Mouse (Mus musculus) urinary bladder, postnatal 14 days (tissue): ENCODE measurements around the gene Taldo1.
"Not testable (repeated sequence)": the region's sequence is repeated elsewhere in the genome, so short reads cannot be mapped to it uniquely, and the experiment has no call there.

Source experiments
- DNase-seq: peaks from one replicate; pipeline ENCODE4 v3.0.0; 2021; ENCODE audit warnings: low spot score

The Taldo1 gene

GRCm38 (mm10) chr7:141440613-141441012 is 48.6 kb downstream of the Taldo1 start:
- DNase-seq: peak; percentile 64

DNA sequence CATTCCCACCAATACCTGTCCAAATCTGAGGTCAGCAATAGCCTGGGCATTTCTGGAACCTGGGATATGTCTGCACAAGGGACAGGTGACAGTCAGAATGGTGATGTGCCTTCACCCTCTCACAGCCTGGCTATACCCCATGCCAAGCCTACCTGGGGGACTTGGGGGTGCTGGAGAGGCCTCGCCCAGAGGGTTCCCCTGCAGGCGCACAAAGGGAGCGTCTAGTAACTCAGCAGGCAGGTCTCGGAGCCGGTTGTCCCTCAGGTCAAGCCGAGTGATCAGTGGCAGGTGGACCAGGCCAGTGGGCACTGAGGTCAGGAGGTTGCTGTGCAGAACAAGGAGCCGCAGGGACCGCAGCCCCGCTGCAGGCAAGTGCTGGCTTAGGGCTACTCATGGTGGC is 49.5 kb downstream of the Taldo1 start:
- DNase-seq: no peak

- no peak for DNase-seq
Measured at GRCm38 (mm10) chr7:141442199-141442598, 50.2 kb downstream of the Taldo1 start.

GRCm38 (mm10) chr7:141443081-141443821 is 51.3 kb downstream of the Taldo1 start:
- peak; percentile 68 for DNase-seq

DNA sequence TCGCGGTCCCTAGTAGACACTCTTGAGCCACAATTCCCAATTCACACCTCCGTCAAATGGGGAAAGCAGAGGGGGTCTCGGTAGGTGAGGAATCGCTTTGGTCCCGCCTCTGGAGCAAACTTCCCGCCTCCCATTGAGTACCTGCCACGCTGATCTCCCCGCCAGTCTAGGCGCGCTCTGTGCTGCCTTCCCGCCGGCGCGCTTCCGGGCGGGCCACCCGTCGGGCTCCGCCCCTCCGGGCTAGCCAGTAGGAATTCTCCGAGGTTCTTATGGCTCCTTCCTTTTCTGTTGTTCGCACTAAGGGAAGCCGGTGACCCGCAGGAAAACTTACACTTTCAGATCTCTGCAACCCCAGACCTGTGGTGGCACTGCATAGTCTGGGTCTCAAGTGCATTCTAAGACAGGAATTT is 51.8 kb downstream of the Taldo1 start, which contains the start of gene Pidd1:
Gene Pidd1, minus strand, starts transcription at position 198 of the 410 bp plus-strand sequence.
- DNase-seq: peak; percentile 72

DNA sequence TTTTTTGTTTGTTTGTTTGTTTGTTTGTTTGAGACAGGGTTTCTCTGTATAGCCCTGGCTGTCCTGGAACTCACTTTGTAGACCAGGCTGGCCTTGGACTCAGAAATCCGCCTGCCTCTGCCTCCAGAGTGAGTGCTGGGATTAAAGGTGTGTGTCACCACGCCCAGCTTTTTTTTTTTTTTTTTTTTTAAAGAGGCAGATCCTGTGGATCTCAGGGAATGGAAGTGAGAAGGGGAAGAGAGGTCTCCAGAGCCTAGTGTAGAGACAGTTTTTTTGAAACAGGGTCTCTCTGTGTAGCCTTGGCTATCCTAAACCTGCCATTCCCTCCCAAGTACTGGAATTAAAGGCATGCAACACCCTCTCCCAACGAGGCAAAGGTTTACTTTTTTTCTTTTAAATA is 54.4 kb downstream of the Taldo1 start:
- not testable (repeated sequence) for DNase-seq

GRCm38 (mm10) chr7:141447110-141447991 is 55.4 kb downstream of the Taldo1 start, which contains the start of gene Rplp2:
Gene Rplp2 (plus strand): TSS chr7:141447370.
- peak; percentile 94 for DNase-seq

GRCm38 (mm10) chr7:141451928-141452327 is 59.9 kb downstream of the Taldo1 start:
- no peak for DNase-seq
